Mouse (Mus musculus): ENCODE results near the gene Pdlim3.

The Pdlim3 gene

GRCm38 (mm10) chr8:45905591-45906250 lies 20.5 kb downstream of the Pdlim3 start:
- DNase-seq (ENCODE audit: low spot score in 2 of 2): no peak

DNA sequence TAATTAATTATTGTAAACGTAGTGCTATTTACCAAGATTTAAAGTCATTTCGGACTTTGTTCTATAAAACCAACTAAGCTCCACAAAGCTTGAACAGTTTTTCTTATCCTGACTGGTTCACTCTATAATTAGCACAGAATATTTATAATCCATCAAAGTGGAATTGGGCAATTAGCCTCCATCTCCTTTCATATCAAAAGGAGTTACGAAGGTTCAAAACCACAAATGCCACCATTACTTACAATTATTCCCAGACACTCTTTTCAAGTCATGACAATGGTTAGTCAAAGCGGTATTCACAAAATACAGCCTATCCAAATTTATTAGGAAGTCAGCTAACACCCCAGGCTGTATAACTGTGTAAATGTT lies 21.0 kb downstream of the Pdlim3 start:
- DNase-seq (ENCODE audit: low spot score in 2 of 2): no peak

DNA sequence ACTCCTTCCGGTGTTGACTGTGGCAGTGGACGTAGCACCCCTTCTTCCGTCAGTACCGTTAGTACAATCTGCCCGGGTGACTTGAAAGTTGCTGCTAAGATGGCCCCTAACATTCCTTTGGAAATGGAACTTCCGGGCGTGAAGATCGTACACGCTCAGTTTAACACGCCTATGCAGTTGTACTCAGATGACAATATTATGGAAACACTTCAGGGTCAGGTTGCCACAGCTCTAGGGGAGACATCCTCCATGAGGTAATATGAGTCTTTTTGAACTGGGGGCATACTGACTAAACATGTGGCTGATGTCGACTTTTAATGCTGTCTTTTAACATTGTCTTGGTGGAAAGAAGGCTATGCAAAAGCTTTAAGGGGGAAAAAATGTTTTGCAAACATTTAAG lies 28.4 kb downstream of the Pdlim3 start:
- no peak for DNase-seq (ENCODE audit: low spot score in 2 of 2)

DNA sequence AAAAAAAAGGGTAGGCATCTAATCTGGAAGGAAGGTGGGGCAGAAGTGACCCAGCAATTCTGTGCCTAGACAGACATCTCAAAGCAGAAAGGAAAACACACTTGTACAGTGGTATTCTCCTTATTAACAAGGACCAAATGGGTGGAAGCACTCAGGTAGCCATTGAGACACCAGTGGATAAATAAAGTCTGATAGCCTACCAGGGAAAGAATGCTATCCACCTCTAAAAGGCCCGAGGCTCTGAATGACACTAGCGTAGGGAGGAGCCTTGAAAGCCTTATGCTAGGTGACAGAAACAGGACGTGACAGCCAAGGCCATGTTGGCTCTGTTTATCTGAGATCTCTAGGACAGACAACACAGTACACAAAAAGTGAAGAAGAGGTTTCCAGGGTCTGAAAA lies 31.2 kb downstream of the Pdlim3 start:
- no peak for DNase-seq (ENCODE audit: low spot score in 2 of 2)

- no peak for DNase-seq (ENCODE audit: low spot score in 2 of 2)
These were observed 31.9 kb downstream of the Pdlim3 start for GRCm38 (mm10) chr8:45917040-45917679.

- no peak for DNase-seq (ENCODE audit: low spot score in 2 of 2)
These were observed 33.6 kb downstream of the Pdlim3 start for GRCm38 (mm10) chr8:45918891-45919290.

DNA sequence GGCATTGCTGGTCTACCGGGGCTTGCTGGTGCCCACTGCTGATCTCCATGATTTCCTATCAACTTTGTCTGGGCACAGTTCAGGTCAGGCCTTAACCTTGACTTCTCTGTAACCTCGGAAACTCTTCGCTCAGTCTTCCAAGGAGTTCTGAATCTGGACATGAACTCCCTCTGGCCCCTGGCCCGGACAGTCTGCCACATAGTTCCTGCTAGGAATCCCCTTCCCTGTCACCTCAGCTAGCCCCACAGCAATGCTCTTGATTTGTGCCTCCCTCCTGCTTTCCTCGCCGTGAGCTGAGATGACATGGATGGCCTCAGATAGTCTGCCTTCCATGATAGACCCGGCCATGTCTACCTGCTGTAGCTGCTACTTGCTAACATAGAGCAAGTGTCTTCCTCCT lies 35.1 kb downstream of the Pdlim3 start:
- DNase-seq (ENCODE audit: low spot score in 2 of 2): no peak

DNA sequence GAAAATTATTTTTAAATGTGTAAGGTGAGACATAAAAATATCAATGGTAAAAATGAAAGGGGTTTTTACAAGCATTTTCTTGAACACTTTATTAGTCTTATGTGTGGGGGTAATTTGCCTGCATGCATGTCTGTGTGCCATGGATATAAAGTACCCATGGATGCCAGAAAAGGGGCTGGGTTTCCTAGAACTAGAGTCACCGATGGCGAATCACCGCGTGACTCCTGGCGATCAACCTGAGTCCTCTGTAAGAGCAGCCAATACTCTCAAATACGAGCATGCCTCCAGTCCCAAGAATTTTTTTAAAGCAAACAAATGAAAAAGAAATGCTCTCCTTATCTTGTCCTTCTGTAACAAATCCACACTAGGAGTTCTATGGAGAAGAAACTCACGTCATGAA lies 36.9 kb downstream of the Pdlim3 start:
- DNase-seq (ENCODE audit: low spot score in 2 of 2): no peak

DNA sequence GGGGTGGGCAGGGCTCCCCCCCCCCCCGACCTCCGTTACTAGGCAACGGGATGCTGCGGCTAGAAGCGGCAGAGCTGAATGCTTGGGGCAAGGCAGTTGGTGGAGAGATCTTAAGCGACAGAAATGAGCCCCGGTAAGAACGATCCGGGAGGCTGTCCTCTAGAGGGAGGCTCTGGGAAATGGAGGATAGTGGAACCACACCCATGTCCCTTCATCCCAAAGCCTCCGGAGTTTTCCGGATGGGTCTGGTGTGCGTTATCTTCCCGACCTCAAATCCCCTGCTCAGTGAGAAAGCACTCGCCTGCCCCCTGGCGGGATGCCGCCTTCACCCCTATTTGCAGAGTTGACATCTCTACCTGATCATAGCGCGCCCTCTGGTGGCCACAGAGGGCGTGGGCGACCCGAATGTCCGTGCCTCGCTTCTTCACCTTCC lies 49.3 kb downstream of the Pdlim3 start, which contains the start of gene Ccdc110:
Gene Ccdc110 (plus strand): TSS at position 38 of the 433 bp plus-strand sequence.
- DNase-seq (ENCODE audit: low spot score in 2 of 2): peak; percentile 98

GRCm38 (mm10) chr8:45936986-45937385 lies 51.7 kb downstream of the Pdlim3 start:
- no peak for DNase-seq (ENCODE audit: low spot score in 2 of 2)

GRCm38 (mm10) chr8:45946283-45946682 lies 61.0 kb downstream of the Pdlim3 start:
- no peak for DNase-seq (ENCODE audit: low spot score in 2 of 2)

GRCm38 (mm10) chr8:45950622-45951021 lies 65.4 kb downstream of the Pdlim3 start:
- no peak for DNase-seq (ENCODE audit: low spot score in 2 of 2)

Measured in right cerebral cortex, adult 2 months (tissue).